Mouse (Mus musculus) thymus, adult 2 months (tissue): Measurements from ENCODE around the gene Olfr370.

Experiments
- CTCF ChIP-seq: fragments of 200-500 bp; IDR thresholded peaks from 2 replicates; pipeline ENCODE4 v1.5.1; 2012; ENCODE audit warnings: mild to moderate bottlenecking, control low read depth, low read length, moderate library complexity, borderline replicate concordance; ENCODE audit not compliant: control insufficient read depth, poor library complexity, insufficient read depth; ENCODE audit errors: extremely low read depth
- POLR2A ChIP-seq: fragments of 200-500 bp; IDR thresholded peaks from 2 replicates; pipeline ENCODE4 v1.6.1; 2012; ENCODE audit warnings: mild to moderate bottlenecking, low read length, control low read depth, moderate library complexity; ENCODE audit not compliant: control insufficient read depth, poor library complexity, insufficient read depth; ENCODE audit errors: extremely low read depth

DNA sequence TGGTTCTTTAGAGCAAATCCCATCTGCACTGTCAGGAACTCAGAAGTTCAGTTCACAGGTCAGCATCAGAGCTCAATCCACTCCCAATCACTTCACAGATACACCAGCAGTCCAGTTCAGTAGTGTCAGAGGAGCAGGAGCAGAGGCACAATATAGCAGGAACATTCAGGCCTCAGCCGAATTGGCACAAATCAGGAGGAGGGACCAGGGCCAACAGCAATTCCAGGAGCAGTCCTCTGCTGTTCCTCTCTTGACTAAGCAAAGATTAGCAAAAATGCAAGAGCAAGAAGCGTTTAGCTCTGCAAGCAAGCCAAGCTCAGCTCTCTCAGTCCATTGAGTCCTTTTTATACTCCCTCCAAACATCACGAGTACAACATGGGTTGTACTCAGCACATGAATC, 23.9 kb upstream of the Olfr370 start:
- TF ChIP-seq CTCF (no peak), POLR2A (no peak)
